Mouse (Mus musculus): ENCODE results near the gene Lsamp. TPM values are rescaled to one million over a fixed set of nuclear protein-coding genes. Genes with fewer than 3 reads are reported as not detected.

The Lsamp gene
- polyA plus RNA-seq, 1 experiment from 2014 or later: 10.0 TPM

GRCm38 (mm10) chr16:41692435-41692834 lies 1708.3 kb downstream of the Lsamp start:
- Histone ChIP-seq H3K27me3 (no peaks in the 10 kb centered on the region), H3K4me2 (no peak overlapping the region), H3K36me3 (no peaks in the 10 kb centered on the region), H3K4me3 (no peak overlapping the region), H3K9ac (no peak overlapping the region), H3K27ac (no peak overlapping the region), H3K9me3 (no peaks in the 10 kb centered on the region), H3K4me1 (no peaks in the 10 kb centered on the region)
- no peak for ATAC-seq (ENCODE audit: insufficient number of reproducible peaks, low FRiP score, low TSS enrichment, low read depth)

- 88% methylated on average over 5 of the region's 5 CpGs for WGBS
- ATAC-seq (ENCODE audit: insufficient number of reproducible peaks, low FRiP score, low TSS enrichment, low read depth): no peak
Observed at GRCm38 (mm10) chr16:41701790-41702428, 1717.7 kb downstream of the Lsamp start.

GRCm38 (mm10) chr16:41728900-41729585 lies 1744.9 kb downstream of the Lsamp start:
- Histone ChIP-seq H3K27ac (no peak overlapping the region), H3K36me3 (no peaks in the 10 kb centered on the region), H3K4me1 (no peaks in the 10 kb centered on the region), H3K9me3 (no peaks in the 10 kb centered on the region), H3K9ac (no peak overlapping the region), H3K4me2 (no peak overlapping the region), H3K27me3 (no peaks in the 10 kb centered on the region), H3K4me3 (no peak overlapping the region)
- 73% methylated on average over 9 of the region's 9 CpGs for WGBS
- ATAC-seq (ENCODE audit: insufficient number of reproducible peaks, low FRiP score, low TSS enrichment, low read depth): no peak

More at GRCm38 (mm10) chr16:41701790-41702428, 1717.7 kb downstream of the Lsamp start:
- no peak overlapping the region for H3K4me3 ChIP-seq
- no peaks in the 10 kb centered on the region for H3K27me3 ChIP-seq
- no peaks in the 10 kb centered on the region for H3K4me1 ChIP-seq
- H3K36me3 ChIP-seq: no peaks in the 10 kb centered on the region
- H3K27ac ChIP-seq: no peak overlapping the region
- no peak overlapping the region for H3K4me2 ChIP-seq
- H3K9me3 ChIP-seq: no peaks in the 10 kb centered on the region
- no peak overlapping the region for H3K9ac ChIP-seq

- Histone ChIP-seq H3K36me3 (no peaks in the 10 kb centered on the region), H3K9ac (no peak overlapping the region), H3K4me1 (no peaks in the 10 kb centered on the region), H3K4me2 (no peak overlapping the region), H3K27ac (no peak overlapping the region), H3K9me3 (no peaks in the 10 kb centered on the region), H3K4me3 (no peak overlapping the region), H3K27me3 (no peaks in the 10 kb centered on the region)
- ATAC-seq (ENCODE audit: insufficient number of reproducible peaks, low FRiP score, low TSS enrichment, low read depth): no peak
- 84% methylated on average over 1 of the region's 1 CpGs for WGBS
Observed at GRCm38 (mm10) chr16:41729911-41730310, 1745.8 kb downstream of the Lsamp start.

- no peaks in the 10 kb centered on the region for H3K27me3 ChIP-seq
- no peaks in the 10 kb centered on the region for H3K9me3 ChIP-seq
- 42% methylated on average over 4 of the region's 4 CpGs for WGBS
- H3K4me1 ChIP-seq: no peaks in the 10 kb centered on the region
- no peak overlapping the region for H3K4me2 ChIP-seq
- H3K4me3 ChIP-seq: no peak overlapping the region
- no peak for ATAC-seq (ENCODE audit: insufficient number of reproducible peaks, low FRiP score, low TSS enrichment, low read depth)
- H3K9ac ChIP-seq: no peak overlapping the region
- no peaks in the 10 kb centered on the region for H3K36me3 ChIP-seq
- H3K27ac ChIP-seq: no peak overlapping the region
Observed at GRCm38 (mm10) chr16:41745037-41745436, 1760.9 kb downstream of the Lsamp start.

- no peaks in the 10 kb centered on the region for H3K27me3 ChIP-seq
- ATAC-seq (ENCODE audit: insufficient number of reproducible peaks, low FRiP score, low TSS enrichment, low read depth): no peak
- no peak overlapping the region for H3K4me2 ChIP-seq
- no peaks in the 10 kb centered on the region for H3K4me1 ChIP-seq
- 69% methylated on average over 11 of the region's 11 CpGs for WGBS
- H3K9ac ChIP-seq: no peak overlapping the region
- H3K36me3 ChIP-seq: no peaks in the 10 kb centered on the region
- no peak overlapping the region for H3K27ac ChIP-seq
- no peak overlapping the region for H3K4me3 ChIP-seq
- H3K9me3 ChIP-seq: no peaks in the 10 kb centered on the region
Observed at GRCm38 (mm10) chr16:41746235-41746911, 1762.2 kb downstream of the Lsamp start.

- Histone ChIP-seq H3K27me3 (no peaks in the 10 kb centered on the region), H3K9me3 (no peaks in the 10 kb centered on the region), H3K4me3 (no peak overlapping the region), H3K4me1 (no peaks in the 10 kb centered on the region), H3K9ac (no peak overlapping the region), H3K4me2 (no peak overlapping the region), H3K27ac (no peak overlapping the region), H3K36me3 (no peaks in the 10 kb centered on the region)
- no peak for ATAC-seq (ENCODE audit: insufficient number of reproducible peaks, low FRiP score, low TSS enrichment, low read depth)
- 83% methylated on average over 2 of the region's 2 CpGs for WGBS
Observed at GRCm38 (mm10) chr16:41747874-41748273, 1763.7 kb downstream of the Lsamp start.

- H3K9me3 ChIP-seq: no peaks in the 10 kb centered on the region
- H3K27me3 ChIP-seq: no peaks in the 10 kb centered on the region
- H3K27ac ChIP-seq: no peak overlapping the region
- no peak overlapping the region for H3K9ac ChIP-seq
- H3K4me3 ChIP-seq: no peak overlapping the region
- 98% methylated on average over 2 of the region's 2 CpGs for WGBS
- H3K36me3 ChIP-seq: no peaks in the 10 kb centered on the region
- H3K4me1 ChIP-seq: no peaks in the 10 kb centered on the region
- no peak overlapping the region for H3K4me2 ChIP-seq
- ATAC-seq (ENCODE audit: insufficient number of reproducible peaks, low FRiP score, low TSS enrichment, low read depth): no peak
Observed at GRCm38 (mm10) chr16:41748759-41749158, 1764.6 kb downstream of the Lsamp start.

- no peak for ATAC-seq (ENCODE audit: insufficient number of reproducible peaks, low FRiP score, low TSS enrichment, low read depth)
Observed at GRCm38 (mm10) chr16:41764285-41764684, 1780.1 kb downstream of the Lsamp start.

GRCm38 (mm10) chr16:41771427-41772125 lies 1787.4 kb downstream of the Lsamp start:
- no peaks in the 10 kb centered on the region for H3K27me3 ChIP-seq
- WGBS: 63% methylated on average over 4 of the region's 4 CpGs
- H3K4me1 ChIP-seq: no peaks in the 10 kb centered on the region
- H3K27ac ChIP-seq: no peak overlapping the region
- H3K4me3 ChIP-seq: no peak overlapping the region
- no peak for ATAC-seq (ENCODE audit: insufficient number of reproducible peaks, low FRiP score, low TSS enrichment, low read depth)
- H3K9ac ChIP-seq: no peak overlapping the region
- no peaks in the 10 kb centered on the region for H3K36me3 ChIP-seq
- no peaks in the 10 kb centered on the region for H3K9me3 ChIP-seq
- H3K4me2 ChIP-seq: no peak overlapping the region

More at GRCm38 (mm10) chr16:41764285-41764684, 1780.1 kb downstream of the Lsamp start:
- Histone ChIP-seq H3K9ac (no peak overlapping the region), H3K36me3 (no peaks in the 10 kb centered on the region), H3K9me3 (no peaks in the 10 kb centered on the region), H3K27me3 (no peaks in the 10 kb centered on the region), H3K4me2 (no peak overlapping the region), H3K4me3 (no peak overlapping the region), H3K4me1 (no peaks in the 10 kb centered on the region), H3K27ac (no peak overlapping the region)
- WGBS: 82% methylated on average over 6 of the region's 6 CpGs

- H3K36me3 ChIP-seq: no peaks in the 10 kb centered on the region
- WGBS: 57% methylated on average over 1 of the region's 1 CpGs
- no peaks in the 10 kb centered on the region for H3K4me1 ChIP-seq
- no peak overlapping the region for H3K27ac ChIP-seq
- ATAC-seq (ENCODE audit: insufficient number of reproducible peaks, low FRiP score, low TSS enrichment, low read depth): no peak
- H3K27me3 ChIP-seq: no peaks in the 10 kb centered on the region
- no peak overlapping the region for H3K4me2 ChIP-seq
- no peaks in the 10 kb centered on the region for H3K9me3 ChIP-seq
- H3K4me3 ChIP-seq: no peak overlapping the region
- no peak overlapping the region for H3K9ac ChIP-seq
Observed at GRCm38 (mm10) chr16:41777586-41777985, 1793.4 kb downstream of the Lsamp start.

GRCm38 (mm10) chr16:41785600-41785999 lies 1801.4 kb downstream of the Lsamp start:
- ATAC-seq (ENCODE audit: insufficient number of reproducible peaks, low FRiP score, low TSS enrichment, low read depth): no peak
- H3K4me2 ChIP-seq: no peak overlapping the region
- H3K4me1 ChIP-seq: no peaks in the 10 kb centered on the region
- H3K27ac ChIP-seq: no peak overlapping the region
- no peaks in the 10 kb centered on the region for H3K36me3 ChIP-seq
- no peak overlapping the region for H3K9ac ChIP-seq
- no peaks in the 10 kb centered on the region for H3K9me3 ChIP-seq
- H3K27me3 ChIP-seq: no peaks in the 10 kb centered on the region
- no peak overlapping the region for H3K4me3 ChIP-seq
- 61% methylated on average over 2 of the region's 2 CpGs for WGBS

Data from limb, embryonic 15.5 days (tissue).